Mouse (Mus musculus) layer of hippocampus, adult 11-12 months (tissue): ENCODE results near the gene Ltc4s.

Experiments
- DNase-seq: peaks from one replicate; pipeline ENCODE4 v3.0.0; 2022; ENCODE audit warnings: low spot score

The Ltc4s gene

GRCm38 (mm10) chr11:50248473-50249171, 10.2 kb upstream of the Ltc4s start:
- DNase-seq: no peak

- no peak for DNase-seq
These were observed 6.9 kb upstream of the Ltc4s start for GRCm38 (mm10) chr11:50245269-50245668.

- no peak for DNase-seq
These were observed 5.5 kb upstream of the Ltc4s start for GRCm38 (mm10) chr11:50243926-50244325.

- peak; percentile 28 for DNase-seq
These were observed 2.0 kb upstream of the Ltc4s start for GRCm38 (mm10) chr11:50240235-50240911.

- no peak for DNase-seq
These were observed 690 bp upstream of the Ltc4s start for GRCm38 (mm10) chr11:50238821-50239791.

GRCm38 (mm10) chr11:50236937-50237835, 1.2 kb downstream of the Ltc4s start:
- DNase-seq: no peak

- DNase-seq: peak; percentile 89
These were observed 1.9 kb downstream of the Ltc4s start for GRCm38 (mm10) chr11:50236540-50236936.

- DNase-seq: no peak
These were observed 3.8 kb downstream of the Ltc4s start for GRCm38 (mm10) chr11:50234606-50235005.

GRCm38 (mm10) chr11:50233993-50234392, 4.4 kb downstream of the Ltc4s start:
- DNase-seq: peak; percentile 12

- peak; percentile 30 for DNase-seq
These were observed 5.4 kb downstream of the Ltc4s start for GRCm38 (mm10) chr11:50233022-50233421.

GRCm38 (mm10) chr11:50231411-50231810, 7.0 kb downstream of the Ltc4s start:
- peak; percentile 74 for DNase-seq

- DNase-seq: peak; percentile 32
These were observed 7.7 kb downstream of the Ltc4s start for GRCm38 (mm10) chr11:50230481-50231304.

GRCm38 (mm10) chr11:50229252-50229910, 9.0 kb downstream of the Ltc4s start:
- no peak for DNase-seq

- DNase-seq: no peak
These were observed 9.6 kb downstream of the Ltc4s start for GRCm38 (mm10) chr11:50228772-50229171.

GRCm38 (mm10) chr11:50227736-50228135, 10.7 kb downstream of the Ltc4s start:
- DNase-seq: no peak

- no peak for DNase-seq
These were observed 11.2 kb downstream of the Ltc4s start for GRCm38 (mm10) chr11:50227226-50227625.

GRCm38 (mm10) chr11:50226406-50226805, 12.0 kb downstream of the Ltc4s start:
- no peak for DNase-seq

- DNase-seq: no peak
These were observed 12.6 kb downstream of the Ltc4s start for GRCm38 (mm10) chr11:50225611-50226378.
